Mouse (Mus musculus): ENCODE results near the gene Arl6ip4. TPM values are rescaled to one million over a fixed set of nuclear protein-coding genes. Genes with fewer than 3 reads are reported as not detected.
A peak's percentile ranks its signal among the peaks of the same experiment; 100 is the strongest.

Gene Arl6ip4
- total and polyA plus RNA-seq, 3 experiments, result 57.8 to 128 TPM; not detected in 1

GRCm38 (mm10) chr5:124074845-124075307 is 41.0 kb upstream of the Arl6ip4 start (continued):
- TF ChIP-seq SIN3A (IDR thresholded peaks at IDR 0.05; ENCODE audit: low read length) (peak; percentile 65; the same call in 1 of the 2 replicates), USF2 (IDR thresholded peaks at IDR 0.05; ENCODE audit: borderline replicate concordance in 1 of 2, insufficient read depth in 1 of 2, low read depth in 1 of 2, low read length in 2 of 2) (no peak), ZNF384 (IDR thresholded peaks at IDR 0.05; ENCODE audit: low read depth, low read length) (peak; percentile 76), MYC (IDR thresholded peaks at IDR 0.05; ENCODE audit: low read depth, low read length) (peak; percentile 88), HCFC1 (IDR thresholded peaks at IDR 0.05; ENCODE audit: low read depth, low read length) (no peak), KAT2A (conservative IDR thresholded peaks at IDR 0.05; ENCODE audit: low read depth, low read length) (no peak), RAD21 (IDR thresholded peaks at IDR 0.05; ENCODE audit: low read depth, low read length) (no peak), CHD1 (IDR thresholded peaks at IDR 0.05; ENCODE audit: low read depth, low read length) (no peak), POLR2AphosphoS5 (IDR thresholded peaks at IDR 0.05; ENCODE audit: borderline replicate concordance, low read depth, low read length) (no peak), CHD2 (IDR thresholded peaks at IDR 0.05; ENCODE audit: low read length) (no peak), EP300 (IDR thresholded peaks at IDR 0.05; ENCODE audit: low read depth in 1 of 2, low read length in 2 of 2) (peak; percentile 23 to 58; a peak in 2 of 4 replicates), CTCF (IDR thresholded peaks at IDR 0.05 in 2 of 3, conservative IDR thresholded peaks at IDR 0.05 in 1 of 3; ENCODE audit: control insufficient read depth in 1 of 3, insufficient read depth in 1 of 3, low read depth in 2 of 3, low read length in 3 of 3, poor library complexity in 1 of 3, severe bottlenecking in 1 of 3) (no peak), USF1 (IDR thresholded peaks at IDR 0.05; ENCODE audit: low read depth, low read length) (peak; percentile 69), MXI1 (IDR thresholded peaks at IDR 0.05; ENCODE audit: low read depth, low read length) (peak; percentile 76; the same call in 1 of the 2 replicates), MAX (IDR thresholded peaks at IDR 0.05; ENCODE audit: low read length) (peak; percentile 90), MAFK (IDR thresholded peaks at IDR 0.05; ENCODE audit: borderline replicate concordance, low read depth, low read length) (no peak), GATA1 (IDR thresholded peaks at IDR 0.05; ENCODE audit: low read depth, low read length) (peak; percentile 57)

DNA sequence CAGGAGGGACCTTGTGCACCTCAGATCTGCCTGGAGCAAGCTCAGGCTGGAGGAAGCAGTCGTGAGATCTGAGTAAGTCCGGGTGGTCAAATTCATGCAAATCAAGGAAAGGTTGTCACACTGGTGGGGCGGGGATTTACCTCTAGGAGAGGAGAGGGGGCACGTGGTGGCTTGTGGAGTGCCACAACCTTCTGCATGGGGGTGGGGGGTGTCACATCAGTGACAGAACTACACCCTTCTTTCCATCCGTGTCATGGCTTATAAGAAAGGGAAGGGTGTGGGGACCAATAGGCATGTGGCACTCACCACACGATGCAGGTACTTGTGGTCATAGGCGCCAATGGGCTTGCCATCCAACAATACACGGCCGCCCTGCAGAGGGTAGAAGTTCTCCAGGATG is 40.2 kb upstream of the Arl6ip4 start:
- no peaks in the 10 kb centered on the region; the same call in 1 of the 2 replicates for H3K79me2 ChIP-seq (ENCODE audit: control insufficient read depth, insufficient read depth, low read length, poor library complexity)
- H3K27ac ChIP-seq (ENCODE audit: control insufficient read depth, low read depth, low read length), result no peak overlapping the region
- H3K9me3 ChIP-seq (replicated peaks; ENCODE audit: insufficient read depth, low read length), result no peaks in the 10 kb centered on the region
- no peak overlapping the region; the same call in 1 of the 2 replicates for H3K9ac ChIP-seq (ENCODE audit: control insufficient read depth, low read depth, low read length, poor library complexity, severe bottlenecking)
- TF ChIP-seq HCFC1 (IDR thresholded peaks at IDR 0.05; ENCODE audit: low read depth, low read length), result no peak
- no peak for TF ChIP-seq ZNF384 (IDR thresholded peaks at IDR 0.05; ENCODE audit: low read depth, low read length)
- TF ChIP-seq POLR2A (IDR thresholded peaks at IDR 0.05; ENCODE audit: control insufficient read depth in 1 of 2, insufficient read depth in 1 of 2, low read depth in 1 of 2, low read length in 2 of 2, poor library complexity in 1 of 2), result no peak
- no peak for TF ChIP-seq EP300 (IDR thresholded peaks at IDR 0.05; ENCODE audit: low read depth in 1 of 2, low read length in 2 of 2)
- no peak for TF ChIP-seq ZC3H11A (IDR thresholded peaks at IDR 0.05; ENCODE audit: low read depth, low read length)
- TF ChIP-seq NRF1 (IDR thresholded peaks at IDR 0.05; ENCODE audit: insufficient read depth, low read depth, low read length, poor library complexity, severe bottlenecking), result no peak
- no peak for TF ChIP-seq POLR2AphosphoS5 (IDR thresholded peaks at IDR 0.05; ENCODE audit: borderline replicate concordance, low read depth, low read length)
- TF ChIP-seq TAL1 (IDR thresholded peaks at IDR 0.05; ENCODE audit: low read length), result no peak
- no peak for TF ChIP-seq GATA1 (IDR thresholded peaks at IDR 0.05; ENCODE audit: low read depth, low read length)
- no peak for TF ChIP-seq USF1 (IDR thresholded peaks at IDR 0.05; ENCODE audit: low read depth, low read length)
- no peak for TF ChIP-seq NELFE (IDR thresholded peaks at IDR 0.05; ENCODE audit: low read depth, low read length)
- TF ChIP-seq BHLHE40 (IDR thresholded peaks at IDR 0.05; ENCODE audit: borderline replicate concordance, low read depth, low read length), result no peak
- no peak for TF ChIP-seq KAT2A (conservative IDR thresholded peaks at IDR 0.05; ENCODE audit: low read depth, low read length)
- no peak for TF ChIP-seq ETS1 (IDR thresholded peaks at IDR 0.05; ENCODE audit: low read depth, low read length)
- no peak for TF ChIP-seq POLR2AphosphoS2 (IDR thresholded peaks at IDR 0.05; ENCODE audit: low read length)
- no peak for TF ChIP-seq ZKSCAN1 (IDR thresholded peaks at IDR 0.05; ENCODE audit: low read depth, low read length)
- TF ChIP-seq TCF12 (IDR thresholded peaks at IDR 0.05; ENCODE audit: low read depth, low read length), result no peak
- no peak for TF ChIP-seq MXI1 (IDR thresholded peaks at IDR 0.05; ENCODE audit: low read depth, low read length)
- TF ChIP-seq MAZ (IDR thresholded peaks at IDR 0.05; ENCODE audit: low read depth, low read length), result no peak
- no peak for TF ChIP-seq CHD2 (IDR thresholded peaks at IDR 0.05; ENCODE audit: low read length)
- no peaks in the 10 kb centered on the region for H3K27me3 ChIP-seq (ENCODE audit: control insufficient read depth in 1 of 2, insufficient read depth in 2 of 2, low read length in 2 of 2)
- H3K4me1 ChIP-seq (ENCODE audit: control insufficient read depth in 1 of 2, insufficient read depth in 2 of 2, low read length in 2 of 2), result peaks cover 5 to 14% of the 10 kb centered on the region in 2 experiments
- DNase-seq (ENCODE audit: low read depth, low spot score), result no peak
- H3K4me3 ChIP-seq (ENCODE audit: control insufficient read depth in 1 of 2, insufficient read depth in 1 of 2, low read depth in 2 of 2, low read length in 2 of 2), result no peak overlapping the region
- H3K36me3 ChIP-seq (ENCODE audit: control insufficient read depth in 1 of 2, insufficient read depth in 2 of 2, low read length in 2 of 2), result peaks cover 0 to 11% of the 10 kb centered on the region in 2 experiments; a peak in 2 of 4 replicates

All from MEL (cell line).